In genomic region chr8:84928456-84929306, GRCm38 (mm10) we compare ENCODE assay signal across 7 mouse cellular contexts. TPM values are rescaled to one million over a fixed set of nuclear protein-coding genes. Genes with fewer than 3 reads are reported as not detected.
DNase-seq lines count a peak whose midpoint lies in the region; ATAC-seq and TF ChIP-seq lines count a peak whose summit lies in the region.

No protein-coding gene starts in this region.

- peaks cover 36% of the 10 kb centered on the region for H3K4me1 ChIP-seq in G1E (ENCODE audit: insufficient read depth, low read depth, low read length)
- H3K4me1 ChIP-seq in bone marrow, adult 2 months (ENCODE audit: control insufficient read depth, insufficient read depth, low read length) = no peaks in the 10 kb centered on the region; the same call in 1 of the 2 replicates

- H3K9me3 ChIP-seq in G1E (replicated peaks) = no peaks in the 10 kb centered on the region

- H3K36me3 ChIP-seq in G1E (replicated peaks) = peaks cover 6% of the 10 kb centered on the region

- H3K27me3 ChIP-seq in G1E (ENCODE audit: insufficient read depth, low read length) = peaks cover 38% of the 10 kb centered on the region

- WGBS in bone marrow, adult 2 months = 8% methylated on average over 51 of the region's 52 CpGs

- H3K4me3 ChIP-seq in G1E (ENCODE audit: low read depth, low read length) = no peak overlapping the region; the same call in 1 of the 2 replicates
- no peak overlapping the region for H3K4me3 ChIP-seq in bone marrow, adult 2 months (replicated peaks; ENCODE audit: control insufficient read depth, low read depth, low read length)
- H3K4me3 ChIP-seq in layer of hippocampus, adult 2 months = peak overlapping the region; percentile 34

- TF ChIP-seq CTCF in G1E (IDR thresholded peaks at IDR 0.05; ENCODE audit: low read depth, low read length) = peak; percentile 54
- TF ChIP-seq CTCF in bone marrow, adult 2 months (IDR thresholded peaks at IDR 0.05; ENCODE audit: control insufficient read depth, insufficient read depth, low read length) = peak; percentile 82
- peak; percentile 80 for TF ChIP-seq CTCF in layer of hippocampus, adult 2 months (conservative IDR thresholded peaks at IDR 0.05)

- TF ChIP-seq POLR2A in bone marrow, adult 2 months (IDR thresholded peaks at IDR 0.05; ENCODE audit: borderline replicate concordance, control insufficient read depth, low read depth, low read length) = no peak

- intact Hi-C loops in heart, postnatal 36 days (cut with DNase I) = loop anchor here (1.0 to 5.0 kb wide), 2 partner anchors 34 to 67 kb away; no protein-coding TSS in a partner anchor

- no peak overlapping the region for H3K27ac ChIP-seq in bone marrow, adult 2 months (ENCODE audit: control insufficient read depth, insufficient read depth, low read depth, low read length, poor library complexity)
- H3K27ac ChIP-seq in layer of hippocampus, adult 2 months = no peak overlapping the region

- peak; percentile 55 for DNase-seq in G1E (ENCODE audit: low spot score)
- peak; percentile 65 to 75 for DNase-seq in heart, postnatal 36 days
- peak in 1 of 2 experiments; percentile 70 for DNase-seq in layer of hippocampus, adult 2 months (ENCODE audit: low spot score in 2 of 2)
- peak; percentile 75 for DNase-seq in lung, postnatal 14 days
- DNase-seq in right cerebral cortex, adult 2 months (ENCODE audit: low spot score in 2 of 2) = peak; percentile 73 to 76

- ATAC-seq in G1E (ENCODE audit: extremely low read depth, insufficient number of reproducible peaks, low FRiP score, poor library complexity, severe bottlenecking) = no peak
- peak; percentile 89 for ATAC-seq in erythroid progenitor cell, adult 5-6 weeks (replicated peaks; ENCODE audit: low FRiP score, poor library complexity, severe bottlenecking)

RNA-seq across cellular contexts. Expression of gene Mast1, which starts 8.5 kb away (rescaled TPM):
- not detected in 2 replicates for total RNA-seq in G1E (2014; fragmentation: Nextera tagmentation)
- total RNA-seq in G1E (2017) = 0.23 and 0.27 TPM in 2 replicates
- polyA plus RNA-seq in G1E (2012) = 0.16 and 0.25 TPM in 2 replicates
- polyA plus RNA-seq in bone marrow, adult 2 months (2011; ENCODE audit: insufficient read depth, insufficient read length, low replicate concordance, missing spikeins) = not detected in 2 replicates
- not detected in 2 replicates for total RNA-seq in erythroid progenitor cell, adult 5-6 weeks (2015; ENCODE audit: low replicate concordance)
- not detected in 2 replicates for total RNA-seq in erythroid progenitor cell, adult 5-6 weeks (2017; ENCODE audit: low replicate concordance)
- total RNA-seq in heart, postnatal 36 days (2021) = under 1 TPM; 0.11 to 0.14 TPM
- total RNA-seq in layer of hippocampus, adult 2 months (2021) = 10 to 100 TPM; 78.9 to 85.5 TPM

RNA-seq across cellular contexts. Expression of gene Rtbdn, which starts 18.1 kb away (rescaled TPM):
- not detected in 2 replicates for total RNA-seq in G1E (2014; fragmentation: Nextera tagmentation)
- 0.11 and 0.12 TPM in 2 replicates for total RNA-seq in G1E (2017)
- not detected in 2 replicates for polyA plus RNA-seq in G1E (2012)
- polyA plus RNA-seq in bone marrow, adult 2 months (2011; ENCODE audit: insufficient read depth, insufficient read length, low replicate concordance, missing spikeins) = not detected in 2 replicates
- not detected in 2 replicates for total RNA-seq in erythroid progenitor cell, adult 5-6 weeks (2015; ENCODE audit: low replicate concordance)
- total RNA-seq in erythroid progenitor cell, adult 5-6 weeks (2017; ENCODE audit: low replicate concordance) = not detected in 2 replicates
- total RNA-seq in heart, postnatal 36 days (2021) = not detected
- 1 to 10 TPM; 1.1 TPM for total RNA-seq in layer of hippocampus, adult 2 months (2021)

RNA-seq across cellular contexts. Expression of gene Dnase2a, which starts 20.3 kb away (rescaled TPM):
- total RNA-seq in G1E (2014; fragmentation: Nextera tagmentation) (116 and 118 TPM in 2 replicates), G1E (2017) (147 and 170 TPM in 2 replicates)
- 40.2 and 75.0 TPM in 2 replicates for polyA plus RNA-seq in G1E (2012)
- polyA plus RNA-seq in bone marrow, adult 2 months (2011; ENCODE audit: insufficient read depth, insufficient read length, low replicate concordance, missing spikeins) = 35.0 and 54.0 TPM in 2 replicates
- 32.7 and 33.2 TPM in 2 replicates for total RNA-seq in erythroid progenitor cell, adult 5-6 weeks (2015; ENCODE audit: low replicate concordance)
- total RNA-seq in erythroid progenitor cell, adult 5-6 weeks (2017; ENCODE audit: low replicate concordance) = 74.6 and 78.4 TPM in 2 replicates
- 10 to 100 TPM in 1 of 2 experiments, 1 to 10 TPM in 1; 7.3 to 11.7 TPM for total RNA-seq in heart, postnatal 36 days (2021)
- total RNA-seq in layer of hippocampus, adult 2 months (2021) = 1 to 10 TPM; 3.9 to 5.7 TPM

RNA-seq across cellular contexts. Expression of gene Klf1, which starts 27.0 kb away (rescaled TPM):
- 69.9 and 75.0 TPM in 2 replicates for total RNA-seq in G1E (2014; fragmentation: Nextera tagmentation)
- 51.5 and 56.1 TPM in 2 replicates for total RNA-seq in G1E (2017)
- 193 and 253 TPM in 2 replicates for polyA plus RNA-seq in G1E (2012)
- 142 and 168 TPM in 2 replicates for polyA plus RNA-seq in bone marrow, adult 2 months (2011; ENCODE audit: insufficient read depth, insufficient read length, low replicate concordance, missing spikeins)
- total RNA-seq in erythroid progenitor cell, adult 5-6 weeks (2015; ENCODE audit: low replicate concordance) = 262 and 325 TPM in 2 replicates
- 240 and 399 TPM in 2 replicates for total RNA-seq in erythroid progenitor cell, adult 5-6 weeks (2017; ENCODE audit: low replicate concordance)
- total RNA-seq in heart, postnatal 36 days (2021) = not detected
- not detected for total RNA-seq in layer of hippocampus, adult 2 months (2021)

RNA-seq across cellular contexts. Expression of gene Gcdh, which starts 35.0 kb away (rescaled TPM):
- total RNA-seq in G1E (2014; fragmentation: Nextera tagmentation) (17.7 and 26.6 TPM in 2 replicates), G1E (2017) (35.2 and 45.8 TPM in 2 replicates)
- 66.4 and 69.8 TPM in 2 replicates for polyA plus RNA-seq in G1E (2012)
- polyA plus RNA-seq in bone marrow, adult 2 months (2011; ENCODE audit: insufficient read depth, insufficient read length, low replicate concordance, missing spikeins) = 19.1 and 33.0 TPM in 2 replicates
- total RNA-seq in erythroid progenitor cell, adult 5-6 weeks (2015; ENCODE audit: low replicate concordance) = 16.9 and 36.9 TPM in 2 replicates
- 22.8 and 26.2 TPM in 2 replicates for total RNA-seq in erythroid progenitor cell, adult 5-6 weeks (2017; ENCODE audit: low replicate concordance)
- 10 to 100 TPM; 71.3 to 77.2 TPM for total RNA-seq in heart, postnatal 36 days (2021)
- 10 to 100 TPM; 37.5 to 41.2 TPM for total RNA-seq in layer of hippocampus, adult 2 months (2021)

Comparison
In these comparisons a context has a peak if more than half of its experiments do, and no peak if none do; other contexts are left out.
1. RNA of gene Mast1, which starts 8.5 kb away (total RNA-seq): 78.9 to 85.5 TPM in layer of hippocampus, adult 2 months; 0.23 to 0.27 TPM in G1E, 0.11 to 0.14 TPM in heart, postnatal 36 days and not detected in erythroid progenitor cell, adult 5-6 weeks; every median in the first group is over 10 times any median in the second.
2. Peak in every context shown above with its lines, with median percentiles within 50 percentile points of each other: CTCF ChIP-seq.